Mouse (Mus musculus): Measurements from ENCODE around the gene Lrrc28.

DNA sequence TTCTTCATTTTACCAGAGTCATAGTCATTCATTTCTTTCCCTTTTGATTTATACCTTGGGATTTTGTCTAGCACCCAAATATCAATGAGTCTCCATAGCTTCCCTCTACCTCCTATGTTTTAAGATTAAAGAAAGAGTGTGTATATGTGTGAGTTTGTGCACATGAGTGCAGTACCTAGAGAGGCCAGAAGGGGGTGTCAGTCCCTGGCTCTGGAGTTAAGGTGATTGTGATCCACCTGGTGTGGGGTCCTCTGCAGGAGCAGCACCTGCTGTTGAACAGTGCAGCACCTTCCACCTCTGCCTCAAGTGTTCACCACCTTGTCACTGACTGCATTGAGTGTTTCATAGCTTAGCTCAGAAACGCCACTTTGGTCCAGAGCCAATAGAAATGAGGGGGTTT, 25.9 kb upstream of the Lrrc28 start:
- peak; percentile 46 for TF ChIP-seq CTCF (IDR thresholded peaks at IDR 0.05)
- TF ChIP-seq POLR2A (IDR thresholded peaks at IDR 0.05; ENCODE audit: insufficient read depth, low read depth, low read length): no peak
- no peak for TF ChIP-seq EP300 (IDR thresholded peaks at IDR 0.05; ENCODE audit: insufficient read depth, low read depth, low read length)
